Mouse (Mus musculus): Measurements from ENCODE around the gene Sf3b5. TPM values are rescaled to one million over a fixed set of nuclear protein-coding genes. Genes with fewer than 3 reads are reported as not detected.
A peak's percentile ranks its signal among the peaks of the same experiment; 100 is the strongest.
"Not testable (repeated sequence)": the region's sequence is repeated elsewhere in the genome, so short reads cannot be mapped to it uniquely, and the experiment has no call there.

The Sf3b5 gene
- polyA plus RNA-seq, 1 experiment from 2014 or later = 36.5 TPM

GRCm38 (mm10) chr10:13018510-13018909 is 13.4 kb downstream of the Sf3b5 start:
- Histone ChIP-seq H3K27me3 (ENCODE audit: insufficient read depth, low read length) (no peaks in the 10 kb centered on the region), H3K4me2 (ENCODE audit: low read length) (no peak overlapping the region), H3K36me3 (ENCODE audit: insufficient read depth, low read length) (no peaks in the 10 kb centered on the region), H3K4me1 (replicated peaks; ENCODE audit: insufficient read depth, low read length) (no peaks in the 10 kb centered on the region), H3K9me3 (replicated peaks; ENCODE audit: low read length) (no peaks in the 10 kb centered on the region), H3K9ac (ENCODE audit: low read depth, low read length) (no peak overlapping the region), H3K4me3 (replicated peaks; ENCODE audit: low read depth, low read length) (no peak overlapping the region), H3K27ac (no peak overlapping the region)
- 69% methylated on average over 7 of the region's 7 CpGs for WGBS
- no peak for ATAC-seq (replicated peaks; ENCODE audit: low FRiP score, low read depth)
- peak; percentile 80 for TF ChIP-seq CTCF (IDR thresholded peaks at IDR 0.05; ENCODE audit: low read depth)
- peak; percentile 58 for DNase-seq (ENCODE audit: low spot score)

GRCm38 (mm10) chr10:13019026-13019425 is 13.9 kb downstream of the Sf3b5 start:
- ATAC-seq (replicated peaks; ENCODE audit: low FRiP score, low read depth) (no peak), DNase-seq (ENCODE audit: low spot score) (no peak)
- no peak for TF ChIP-seq CTCF (IDR thresholded peaks at IDR 0.05; ENCODE audit: low read depth)
- no peak overlapping the region for H3K27ac ChIP-seq
- no peak overlapping the region for H3K9ac ChIP-seq (ENCODE audit: low read depth, low read length)
- no peak overlapping the region for H3K4me2 ChIP-seq (ENCODE audit: low read length)
- no peaks in the 10 kb centered on the region for H3K9me3 ChIP-seq (replicated peaks; ENCODE audit: low read length)
- H3K4me1 ChIP-seq (replicated peaks; ENCODE audit: insufficient read depth, low read length) = no peaks in the 10 kb centered on the region
- H3K27me3 ChIP-seq (ENCODE audit: insufficient read depth, low read length) = no peaks in the 10 kb centered on the region
- 69% methylated on average over 5 of the region's 5 CpGs for WGBS
- no peak overlapping the region for H3K4me3 ChIP-seq (replicated peaks; ENCODE audit: low read depth, low read length)
- H3K36me3 ChIP-seq (ENCODE audit: insufficient read depth, low read length) = no peaks in the 10 kb centered on the region

GRCm38 (mm10) chr10:13022103-13022502 is 17.0 kb downstream of the Sf3b5 start:
- DNase-seq (ENCODE audit: low spot score) (no peak), ATAC-seq (replicated peaks; ENCODE audit: low FRiP score, low read depth) (no peak)
- Histone ChIP-seq H3K4me3 (replicated peaks; ENCODE audit: low read depth, low read length) (no peak overlapping the region), H3K4me2 (ENCODE audit: low read length) (no peak overlapping the region), H3K27me3 (ENCODE audit: insufficient read depth, low read length) (no peaks in the 10 kb centered on the region), H3K9ac (ENCODE audit: low read depth, low read length) (no peak overlapping the region), H3K9me3 (replicated peaks; ENCODE audit: low read length) (no peaks in the 10 kb centered on the region), H3K27ac (no peak overlapping the region), H3K36me3 (ENCODE audit: insufficient read depth, low read length) (no peaks in the 10 kb centered on the region), H3K4me1 (replicated peaks; ENCODE audit: insufficient read depth, low read length) (no peaks in the 10 kb centered on the region)
- no peak for TF ChIP-seq CTCF (IDR thresholded peaks at IDR 0.05; ENCODE audit: low read depth)
- 85% methylated on average over 4 of the region's 4 CpGs for WGBS

- H3K27ac ChIP-seq; H3K36me3 ChIP-seq (ENCODE audit: insufficient read depth, low read length); H3K9ac ChIP-seq (ENCODE audit: low read depth, low read length); H3K4me3 ChIP-seq (replicated peaks; ENCODE audit: low read depth, low read length); DNase-seq (ENCODE audit: low spot score); H3K4me1 ChIP-seq (replicated peaks; ENCODE audit: insufficient read depth, low read length); H3K9me3 ChIP-seq (replicated peaks; ENCODE audit: low read length); H3K27me3 ChIP-seq (ENCODE audit: insufficient read depth, low read length); H3K4me2 ChIP-seq (ENCODE audit: low read length); ATAC-seq (replicated peaks; ENCODE audit: low FRiP score, low read depth): not testable (repeated sequence)
- 62% methylated on average over 3 of the region's 3 CpGs for WGBS
Measured at GRCm38 (mm10) chr10:13023985-13024384, 18.8 kb downstream of the Sf3b5 start.

GRCm38 (mm10) chr10:13027702-13028101 is 22.6 kb downstream of the Sf3b5 start:
- no peak overlapping the region for H3K4me2 ChIP-seq (ENCODE audit: low read length)
- H3K9ac ChIP-seq (ENCODE audit: low read depth, low read length) = no peak overlapping the region
- no peak for ATAC-seq (replicated peaks; ENCODE audit: low FRiP score, low read depth)
- no peaks in the 10 kb centered on the region for H3K4me1 ChIP-seq (replicated peaks; ENCODE audit: insufficient read depth, low read length)
- 82% methylated on average over 5 of the region's 5 CpGs for WGBS
- DNase-seq (ENCODE audit: low spot score) = no peak
- H3K9me3 ChIP-seq (replicated peaks; ENCODE audit: low read length) = no peaks in the 10 kb centered on the region
- no peak overlapping the region for H3K27ac ChIP-seq
- H3K4me3 ChIP-seq (replicated peaks; ENCODE audit: low read depth, low read length) = no peak overlapping the region
- no peaks in the 10 kb centered on the region for H3K27me3 ChIP-seq (ENCODE audit: insufficient read depth, low read length)
- TF ChIP-seq CTCF (IDR thresholded peaks at IDR 0.05; ENCODE audit: low read depth) = no peak
- H3K36me3 ChIP-seq (ENCODE audit: insufficient read depth, low read length) = no peaks in the 10 kb centered on the region

GRCm38 (mm10) chr10:13028215-13028614 is 23.1 kb downstream of the Sf3b5 start:
- Histone ChIP-seq H3K9ac (ENCODE audit: low read depth, low read length) (no peak overlapping the region), H3K9me3 (replicated peaks; ENCODE audit: low read length) (no peaks in the 10 kb centered on the region), H3K4me2 (ENCODE audit: low read length) (no peak overlapping the region), H3K27me3 (ENCODE audit: insufficient read depth, low read length) (no peaks in the 10 kb centered on the region), H3K4me1 (replicated peaks; ENCODE audit: insufficient read depth, low read length) (no peaks in the 10 kb centered on the region), H3K36me3 (ENCODE audit: insufficient read depth, low read length) (no peaks in the 10 kb centered on the region), H3K4me3 (replicated peaks; ENCODE audit: low read depth, low read length) (no peak overlapping the region), H3K27ac (no peak overlapping the region)
- DNase-seq (ENCODE audit: low spot score) (no peak), ATAC-seq (replicated peaks; ENCODE audit: low FRiP score, low read depth) (no peak)
- 84% methylated on average over 1 of the region's 1 CpGs for WGBS
- TF ChIP-seq CTCF (IDR thresholded peaks at IDR 0.05; ENCODE audit: low read depth) = no peak

GRCm38 (mm10) chr10:13029416-13029815 is 24.3 kb downstream of the Sf3b5 start:
- H3K4me1 ChIP-seq (replicated peaks; ENCODE audit: insufficient read depth, low read length) = no peaks in the 10 kb centered on the region
- no peaks in the 10 kb centered on the region for H3K9me3 ChIP-seq (replicated peaks; ENCODE audit: low read length)
- WGBS = 91% methylated on average over 5 of the region's 5 CpGs
- TF ChIP-seq CTCF (IDR thresholded peaks at IDR 0.05; ENCODE audit: low read depth) = no peak
- ATAC-seq (replicated peaks; ENCODE audit: low FRiP score, low read depth) (no peak), DNase-seq (ENCODE audit: low spot score) (no peak)
- no peak overlapping the region for H3K27ac ChIP-seq
- no peaks in the 10 kb centered on the region for H3K36me3 ChIP-seq (ENCODE audit: insufficient read depth, low read length)
- no peak overlapping the region for H3K4me3 ChIP-seq (replicated peaks; ENCODE audit: low read depth, low read length)
- H3K4me2 ChIP-seq (ENCODE audit: low read length) = no peak overlapping the region
- H3K9ac ChIP-seq (ENCODE audit: low read depth, low read length) = no peak overlapping the region
- no peaks in the 10 kb centered on the region for H3K27me3 ChIP-seq (ENCODE audit: insufficient read depth, low read length)

All from kidney, postnatal 0 days (tissue).